Mouse (Mus musculus) MEL (cell line): ENCODE data around the gene Lamc3. TPM values are rescaled to one million over a fixed set of nuclear protein-coding genes. Genes with fewer than 3 reads are reported as not detected.

ENCODE experiments used
- DNase-seq: peaks from one replicate; pipeline ENCODE4 v3.0.0; 2011; ENCODE audit warnings: low read depth, low spot score
- H3K27ac ChIP-seq: 2 replicates; pipeline ENCODE4 v1.5.1; 2012; ENCODE audit warnings: low read depth, mild to moderate bottlenecking, control low read depth, low read length, moderate library complexity; ENCODE audit not compliant: control insufficient read depth
- H3K27me3 ChIP-seq, 2 experiments: fragments of 150-350 bp in 1 of 2; sonication (generic) in 1 of 2; 2 replicates each; pipeline ENCODE4 v1.6.1; 2012; ENCODE audit warnings: low read length in 2 of 2, mild to moderate bottlenecking in 2 of 2, improper control_type of control experiment in 1 of 2, moderate library complexity in 1 of 2; ENCODE audit not compliant: insufficient read depth in 2 of 2, control insufficient read depth in 1 of 2
- H3K36me3 ChIP-seq, 2 experiments: 2 replicates each; pipeline ENCODE4 v1.6.1; 2012 to 2014; ENCODE audit warnings: low read length in 2 of 2, improper control_type of control experiment in 1 of 2, inconsistent platforms in 1 of 2, mild to moderate bottlenecking in 1 of 2; ENCODE audit not compliant: insufficient read depth in 2 of 2, control insufficient read depth in 1 of 2
- H3K4me1 ChIP-seq, 2 experiments: fragments of 150-350 bp in 1 of 2; sonication (generic) in 1 of 2; 2 replicates each; pipeline ENCODE4 v1.6.1; 2012; ENCODE audit warnings: low read length in 2 of 2, improper control_type of control experiment in 1 of 2, mild to moderate bottlenecking in 1 of 2; ENCODE audit not compliant: insufficient read depth in 2 of 2, control insufficient read depth in 1 of 2
- H3K4me3 ChIP-seq, 2 experiments: fragments of 150-350 bp in 1 of 2; sonication (generic) in 1 of 2; 2 replicates each; pipeline ENCODE4 v1.5.1; 2012; ENCODE audit warnings: low read depth in 2 of 2, low read length in 2 of 2, mild to moderate bottlenecking in 2 of 2, moderate library complexity in 2 of 2, control low read depth in 1 of 2, improper control_type of control experiment in 1 of 2; ENCODE audit not compliant: control insufficient read depth in 1 of 2, insufficient read depth in 1 of 2
- H3K79me2 ChIP-seq: 2 replicates; pipeline ENCODE4 v1.6.1; 2012; ENCODE audit warnings: mild to moderate bottlenecking, low read length, moderate library complexity; ENCODE audit not compliant: control insufficient read depth, poor library complexity, insufficient read depth
- H3K9ac ChIP-seq: 2 replicates; pipeline ENCODE4 v1.6.1; 2012; ENCODE audit warnings: low read depth, mild to moderate bottlenecking, control low read depth, low read length, moderate library complexity; ENCODE audit not compliant: control insufficient read depth, poor library complexity, severe bottlenecking
- H3K9me3 ChIP-seq: fragments of 150-350 bp; sonication (generic); replicated peaks from 2 replicates; pipeline ENCODE4 v1.6.1; 2012; ENCODE audit warnings: mild to moderate bottlenecking, low read length, improper control_type of control experiment, moderate library complexity; ENCODE audit not compliant: insufficient read depth
- CHD2 ChIP-seq: IDR thresholded peaks from 2 replicates; pipeline ENCODE4 v1.6.1; 2011; ENCODE audit warnings: low read length, improper control_type of control experiment
- CTCF ChIP-seq, 3 experiments: IDR thresholded peaks in 2 of 3; conservative IDR thresholded peaks in 1 of 3; 2 replicates each; pipeline ENCODE4 v1.5.1; 2011 to 2012; ENCODE audit warnings: low read length in 3 of 3, low read depth in 2 of 3, mild to moderate bottlenecking in 2 of 3, improper control_type of control experiment in 1 of 3, inconsistent platforms in 1 of 3, mixed read lengths in 1 of 3, moderate library complexity in 1 of 3; ENCODE audit not compliant: control insufficient read depth in 1 of 3, insufficient read depth in 1 of 3, poor library complexity in 1 of 3, severe bottlenecking in 1 of 3
- EP300 ChIP-seq, 2 experiments: IDR thresholded peaks; 2 replicates each; pipeline ENCODE4 v1.6.1; 2011; ENCODE audit warnings: improper control_type of control experiment in 2 of 2, low read length in 2 of 2, low read depth in 1 of 2, mild to moderate bottlenecking in 1 of 2
- GABPA ChIP-seq: IDR thresholded peaks from 2 replicates; pipeline ENCODE4 v1.6.1; 2012; ENCODE audit warnings: low read depth, mild to moderate bottlenecking, inconsistent platforms, low read length, improper control_type of control experiment, moderate library complexity
- GATA1 ChIP-seq: IDR thresholded peaks from 2 replicates; pipeline ENCODE4 v1.6.1; 2011; ENCODE audit warnings: low read depth, low read length, improper control_type of control experiment
- HCFC1 ChIP-seq: IDR thresholded peaks from 2 replicates; pipeline ENCODE4 v1.6.1; 2012; ENCODE audit warnings: low read depth, mild to moderate bottlenecking, inconsistent platforms, low read length, improper control_type of control experiment, moderate library complexity
- JUND ChIP-seq: IDR thresholded peaks from 2 replicates; pipeline ENCODE4 v1.6.1; 2011; ENCODE audit warnings: low read depth, mild to moderate bottlenecking, improper control_type of control experiment, low read length
- MAFK ChIP-seq: IDR thresholded peaks from 2 replicates; pipeline ENCODE4 v1.6.1; 2011; ENCODE audit warnings: low read depth, mild to moderate bottlenecking, low read length, improper control_type of control experiment, borderline replicate concordance
- MAX ChIP-seq: IDR thresholded peaks from 2 replicates; pipeline ENCODE4 v1.6.1; 2011; ENCODE audit warnings: low read length, improper control_type of control experiment
- MAZ ChIP-seq: IDR thresholded peaks from 2 replicates; pipeline ENCODE4 v1.6.1; 2012; ENCODE audit warnings: low read depth, mild to moderate bottlenecking, inconsistent platforms, low read length, improper control_type of control experiment
- MXI1 ChIP-seq: IDR thresholded peaks from 2 replicates; pipeline ENCODE4 v1.6.1; 2011; ENCODE audit warnings: mild to moderate bottlenecking, low read depth, low read length, improper control_type of control experiment
- MYB ChIP-seq: IDR thresholded peaks from 2 replicates; pipeline ENCODE4 v1.6.1; 2011; ENCODE audit warnings: mild to moderate bottlenecking, low read depth, low read length, improper control_type of control experiment
- NRF1 ChIP-seq: IDR thresholded peaks from 2 replicates; pipeline ENCODE4 v1.6.1; 2014; ENCODE audit warnings: low read depth, mild to moderate bottlenecking, inconsistent platforms, low read length, improper control_type of control experiment, moderate library complexity; ENCODE audit not compliant: poor library complexity, insufficient read depth, severe bottlenecking
- POLR2A ChIP-seq, 2 experiments: IDR thresholded peaks; 2 replicates each; pipeline ENCODE4 v1.6.1; 2011 to 2012; ENCODE audit warnings: low read length in 2 of 2, mild to moderate bottlenecking in 2 of 2, control low read depth in 1 of 2, improper control_type of control experiment in 1 of 2, low read depth in 1 of 2, moderate library complexity in 1 of 2; ENCODE audit not compliant: control insufficient read depth in 1 of 2, insufficient read depth in 1 of 2, poor library complexity in 1 of 2
- POLR2AphosphoS2 ChIP-seq: IDR thresholded peaks from 2 replicates; pipeline ENCODE4 v1.6.1; 2011; ENCODE audit warnings: low read length, improper control_type of control experiment
- RAD21 ChIP-seq: IDR thresholded peaks from 2 replicates; pipeline ENCODE4 v1.6.1; 2011; ENCODE audit warnings: mild to moderate bottlenecking, low read depth, low read length, improper control_type of control experiment
- RCOR1 ChIP-seq: IDR thresholded peaks from 2 replicates; pipeline ENCODE4 v1.6.1; 2012; ENCODE audit warnings: low read depth, mild to moderate bottlenecking, inconsistent platforms, low read length, improper control_type of control experiment
- SIN3A ChIP-seq: IDR thresholded peaks from 2 replicates; pipeline ENCODE4 v1.6.1; 2012; ENCODE audit warnings: low read length, improper control_type of control experiment, inconsistent platforms
- SMC3 ChIP-seq: IDR thresholded peaks from 2 replicates; pipeline ENCODE4 v1.6.1; 2011; ENCODE audit warnings: low read depth, low read length, improper control_type of control experiment
- TAL1 ChIP-seq: IDR thresholded peaks from 2 replicates; pipeline ENCODE4 v1.6.1; 2012; ENCODE audit warnings: mild to moderate bottlenecking, inconsistent platforms, low read length, moderate library complexity, mixed read lengths
- TBP ChIP-seq: IDR thresholded peaks from 2 replicates; pipeline ENCODE4 v1.8.0; 2011; ENCODE audit warnings: low read depth, low read length, improper control_type of control experiment
- TCF12 ChIP-seq: IDR thresholded peaks from 2 replicates; pipeline ENCODE4 v1.6.1; 2014; ENCODE audit warnings: low read depth, mild to moderate bottlenecking, inconsistent platforms, low read length, improper control_type of control experiment, moderate library complexity
- USF1 ChIP-seq: IDR thresholded peaks from 2 replicates; pipeline ENCODE4 v1.6.1; 2014; ENCODE audit warnings: low read depth, mild to moderate bottlenecking, inconsistent platforms, low read length, improper control_type of control experiment, moderate library complexity
- USF2 ChIP-seq, 2 experiments: IDR thresholded peaks; 2 replicates each; pipeline ENCODE4 v1.6.1; 2011 to 2012; ENCODE audit warnings: improper control_type of control experiment in 2 of 2, low read length in 2 of 2, borderline replicate concordance in 1 of 2, inconsistent platforms in 1 of 2, low read depth in 1 of 2, mild to moderate bottlenecking in 1 of 2; ENCODE audit not compliant: insufficient read depth in 1 of 2
- ZC3H11A ChIP-seq: IDR thresholded peaks from 2 replicates; pipeline ENCODE4 v1.6.1; 2012; ENCODE audit warnings: low read depth, mild to moderate bottlenecking, inconsistent platforms, low read length, improper control_type of control experiment
- ZNF384 ChIP-seq: IDR thresholded peaks from 2 replicates; pipeline ENCODE4 v1.6.1; 2012; ENCODE audit warnings: low read depth, mild to moderate bottlenecking, inconsistent platforms, low read length, improper control_type of control experiment
- polyA plus RNA-seq, 2 experiments: library from polyadenylated mRNA; stranded (reverse) in 1 of 2; unstranded in 1 of 2; fragments of >175 nt in 1 of 2; fragments of >200 nt in 1 of 2; gene quantifications; 2 replicates each; pipeline versions ENCODE4 v1.2.1 to v1.2.4; 2012; ENCODE audit warnings: low replicate concordance in 2 of 2, low read depth in 1 of 2; ENCODE audit not compliant: insufficient read length in 2 of 2, insufficient read depth in 1 of 2, missing spikeins in 1 of 2
- total RNA-seq: library from RNA; depleted of rRNA; stranded (reverse); fragments of 300-350 nt; gene quantifications from 2 replicates; pipeline ENCODE4 v1.2.3, GENCODE M21; 2012

Lamc3 gene
- total and polyA plus RNA-seq, 3 experiments, result not detected

DNA sequence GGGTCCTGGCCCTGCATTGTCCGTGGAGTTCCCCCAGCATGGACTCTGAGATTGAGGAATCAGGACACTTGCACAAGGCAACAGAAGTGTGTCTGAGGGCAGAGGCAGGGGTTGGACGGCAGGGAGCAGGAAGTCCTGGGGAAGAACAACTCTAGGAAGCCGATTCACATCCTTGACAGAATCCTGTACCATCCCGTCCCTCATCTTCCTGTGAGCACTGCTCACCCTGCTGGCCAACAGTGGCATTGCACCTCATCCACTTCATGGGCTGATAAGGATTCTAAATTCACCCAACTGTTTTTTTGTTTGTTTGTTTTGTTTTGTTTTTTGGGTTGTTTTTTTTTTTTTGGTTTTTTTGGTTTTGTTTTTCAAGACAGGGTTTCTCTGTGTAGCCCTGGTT lies 28.0 kb downstream of the Lamc3 start:
- no peaks in the 10 kb centered on the region; a peak in 3 of 4 replicates for H3K27me3 ChIP-seq
- H3K79me2 ChIP-seq, result no peaks in the 10 kb centered on the region
- no peaks in the 10 kb centered on the region for H3K9me3 ChIP-seq
- peak; percentile 78 for DNase-seq
- H3K4me3 ChIP-seq, result no peak overlapping the region
- no peaks in the 10 kb centered on the region for H3K36me3 ChIP-seq
- peak; percentile 84 to 96 (median 85) for TF ChIP-seq CTCF (IDR thresholded peaks at IDR 0.05 in 2 of 3, conservative IDR thresholded peaks at IDR 0.05 in 1 of 3; ENCODE audit: control insufficient read depth in 1 of 3, insufficient read depth in 1 of 3, low read depth in 2 of 3, low read length in 3 of 3, poor library complexity in 1 of 3, severe bottlenecking in 1 of 3)
- peak; percentile 65 for TF ChIP-seq ZC3H11A
- TF ChIP-seq SMC3, result peak; percentile 83
- no peak for TF ChIP-seq JUND
- TF ChIP-seq GATA1, result peak; percentile 60
- no peak for TF ChIP-seq MAFK
- no peak for TF ChIP-seq CHD2
- TF ChIP-seq RAD21, result peak; percentile 71
- TF ChIP-seq, all 39 proteins: peak for 5
- Histone ChIP-seq H3K4me1 (no peaks in the 10 kb centered on the region), H3K9ac (no peak overlapping the region), H3K27ac (no peak overlapping the region)

DNA sequence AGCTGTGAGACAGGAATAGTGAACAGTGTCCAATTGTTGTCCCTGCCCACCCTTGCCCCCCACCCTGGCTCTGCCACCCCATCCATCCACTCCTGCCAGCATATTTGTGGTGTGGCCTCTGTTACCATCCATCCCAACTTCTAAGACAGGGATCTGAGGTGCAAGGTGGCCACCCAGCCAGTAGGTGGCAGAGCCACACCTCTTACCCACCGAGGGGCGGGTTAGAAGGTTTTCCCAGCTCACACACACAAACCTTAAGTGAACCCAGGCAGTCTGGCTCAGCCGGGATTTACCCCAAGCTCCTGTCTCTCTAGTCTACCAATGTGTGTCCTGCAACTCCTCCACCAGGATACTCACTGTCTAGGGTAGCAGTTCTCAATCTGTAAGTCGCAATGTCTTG lies 30.5 kb downstream of the Lamc3 start:
- H3K36me3 ChIP-seq, result no peaks in the 10 kb centered on the region
- no peak overlapping the region for H3K27ac ChIP-seq
- H3K4me3 ChIP-seq, result no peak overlapping the region
- peak; percentile 60 for DNase-seq
- TF ChIP-seq SMC3 (peak; percentile 81), CTCF (IDR thresholded peaks at IDR 0.05 in 2 of 3, conservative IDR thresholded peaks at IDR 0.05 in 1 of 3; ENCODE audit: control insufficient read depth in 1 of 3, insufficient read depth in 1 of 3, low read depth in 2 of 3, low read length in 3 of 3, poor library complexity in 1 of 3, severe bottlenecking in 1 of 3) (peak; percentile 60 to 85 (median 84)), POLR2AphosphoS2 (no peak), USF1 (no peak), ZC3H11A (peak; percentile 80), RAD21 (peak; percentile 80), RCOR1 (no peak), EP300 (IDR thresholded peaks at IDR 0.05; ENCODE audit: low read depth in 1 of 2, low read length in 2 of 2) (no peak)
- TF ChIP-seq, all 39 proteins: peak for 4
- H3K27me3 ChIP-seq, result peaks cover 11 to 16% of the 10 kb centered on the region in 2 experiments
- no peaks in the 10 kb centered on the region for H3K4me1 ChIP-seq
- no peaks in the 10 kb centered on the region for H3K9me3 ChIP-seq
- no peaks in the 10 kb centered on the region for H3K79me2 ChIP-seq
- no peak overlapping the region for H3K9ac ChIP-seq

- no peak for DNase-seq
- Histone ChIP-seq H3K27me3 (peaks cover 11 to 28% of the 10 kb centered on the region in 2 experiments), H3K9ac (no peak overlapping the region), H3K4me1 (no peaks in the 10 kb centered on the region), H3K27ac (no peak overlapping the region), H3K4me3 (no peak overlapping the region), H3K9me3 (no peaks in the 10 kb centered on the region), H3K79me2 (no peaks in the 10 kb centered on the region), H3K36me3 (no peaks in the 10 kb centered on the region)
- no peak for TF ChIP-seq CTCF (IDR thresholded peaks at IDR 0.05 in 2 of 3, conservative IDR thresholded peaks at IDR 0.05 in 1 of 3; ENCODE audit: control insufficient read depth in 1 of 3, insufficient read depth in 1 of 3, low read depth in 2 of 3, low read length in 3 of 3, poor library complexity in 1 of 3, severe bottlenecking in 1 of 3)
- TF ChIP-seq ZNF384, result no peak
- no peak for TF ChIP-seq MAZ
- no peak for TF ChIP-seq TAL1
- TF ChIP-seq USF2 (IDR thresholded peaks at IDR 0.05; ENCODE audit: borderline replicate concordance in 1 of 2, insufficient read depth in 1 of 2, low read depth in 1 of 2, low read length in 2 of 2), result no peak
- TF ChIP-seq MXI1, result no peak
- TF ChIP-seq NRF1, result no peak
- no peak for TF ChIP-seq MYB
- TF ChIP-seq TCF12, result no peak
- no peak for TF ChIP-seq SIN3A
- TF ChIP-seq TBP, result no peak
- TF ChIP-seq POLR2A (IDR thresholded peaks at IDR 0.05; ENCODE audit: control insufficient read depth in 1 of 2, insufficient read depth in 1 of 2, low read depth in 1 of 2, low read length in 2 of 2, poor library complexity in 1 of 2), result no peak
- TF ChIP-seq MAX, result no peak
- TF ChIP-seq HCFC1, result no peak
- TF ChIP-seq GABPA, result no peak
Measured at GRCm38 (mm10) chr2:31923645-31924044, 36.6 kb downstream of the Lamc3 start.
